Mouse (Mus musculus) kidney, embryonic 14.5 days (tissue): ENCODE measurements around the gene Pitpnc1. TPM values are rescaled to one million over a fixed set of nuclear protein-coding genes. Genes with fewer than 3 reads are reported as not detected.

Experiments used
- ATAC-seq: fragments of 200-750 bp; cut with Nextera tagmentation; 2 replicates; pipeline ENCODE4 v1.8.0; 2017; ENCODE audit warnings: moderate number of reproducible peaks, mild to moderate bottlenecking, moderate TSS enrichment, moderate library complexity; ENCODE audit not compliant: low FRiP score, low TSS enrichment
- H3K27ac ChIP-seq: fragments of 300-500 bp; sonication (generic); 2 replicates; pipeline ENCODE4 v1.5.1; 2014; ENCODE audit warnings: low read depth, mild to moderate bottlenecking, low read length, moderate library complexity, mixed read lengths
- H3K27me3 ChIP-seq: fragments of 300-500 bp; sonication (generic); 2 replicates; pipeline ENCODE4 v1.6.1; 2014; ENCODE audit warnings: mild to moderate bottlenecking, low read length; ENCODE audit not compliant: control insufficient read depth, insufficient read depth
- H3K36me3 ChIP-seq: fragments of 300-500 bp; sonication (generic); 2 replicates; pipeline ENCODE4 v1.6.1; 2014; ENCODE audit warnings: low read length, mixed read lengths; ENCODE audit not compliant: control insufficient read depth, insufficient read depth
- H3K4me1 ChIP-seq: fragments of 300-500 bp; sonication (generic); 2 replicates; pipeline ENCODE4 v1.6.1; 2014; ENCODE audit warnings: low read length, mixed read lengths; ENCODE audit not compliant: control insufficient read depth, insufficient read depth
- H3K4me2 ChIP-seq: fragments of 300-500 bp; sonication (generic); replicated peaks from 2 replicates; pipeline ENCODE4 v1.6.1; 2014; ENCODE audit warnings: low read depth, mild to moderate bottlenecking, low read length
- H3K4me3 ChIP-seq: fragments of 300-500 bp; sonication (generic); 2 replicates; pipeline ENCODE4 v1.5.1; 2014; ENCODE audit warnings: mild to moderate bottlenecking, low read length
- H3K9ac ChIP-seq: fragments of 300-500 bp; sonication (generic); 2 replicates; pipeline ENCODE4 v1.6.1; 2014; ENCODE audit warnings: low read depth, mild to moderate bottlenecking, low read length, moderate library complexity
- H3K9me3 ChIP-seq: fragments of 300-500 bp; sonication (generic); 2 replicates; pipeline ENCODE4 v1.6.1; 2016; ENCODE audit warnings: low read length; ENCODE audit not compliant: control insufficient read depth
- WGBS: fragments of 180-500 bp; shearing (Covaris S2); extraction: QIAGEN DNeasy Blood & Tissue Kit; methylation state at CpG from one replicate; pipeline ENCODE4 v1.1.7; 2014; 5-methylcytosine and 5-hydroxymethylcytosine counted together
- polyA plus RNA-seq: library from polyadenylated mRNA; unstranded; fragments of >200 nt; fragmentation: Nextera tagmentation; extraction: Ambion mirVana; gene quantifications from 2 replicates; pipeline ENCODE4 v1.2.1, GENCODE M21; 2014

Gene Pitpnc1
- polyA plus RNA-seq, 1 experiment from 2014 or later = 19.4 TPM

DNA sequence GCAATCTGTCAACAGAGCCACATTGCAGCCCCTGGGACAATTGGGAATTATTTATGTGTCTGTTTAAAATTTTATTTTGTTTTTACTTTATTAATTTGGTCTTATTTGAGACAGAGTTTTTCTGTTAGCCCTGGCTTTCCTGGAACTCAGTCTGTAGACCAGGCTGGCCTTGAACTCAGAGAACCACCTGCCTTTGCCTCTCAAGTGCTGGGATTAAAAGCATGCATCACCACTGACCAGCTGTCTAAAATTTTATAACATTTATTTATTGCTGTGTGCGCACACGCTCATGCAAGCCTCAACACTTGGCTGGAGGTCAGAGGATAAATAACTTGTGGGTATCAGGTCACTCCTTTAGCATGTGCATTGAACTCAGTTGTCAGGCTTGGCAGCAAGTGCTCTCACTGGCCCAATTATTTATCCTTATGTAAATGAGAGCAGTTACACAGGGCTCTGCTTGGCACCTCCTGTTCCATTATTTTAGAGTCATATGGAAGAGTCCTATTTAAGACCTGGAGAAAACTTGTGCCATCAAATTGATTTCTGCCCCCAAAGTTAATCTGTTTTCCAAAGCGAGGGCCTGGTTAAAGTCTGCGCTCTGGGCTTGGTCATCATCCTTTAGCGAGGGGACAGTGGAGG is 237.1 kb downstream of the Pitpnc1 start:
- Histone ChIP-seq H3K4me1 (no peaks in the 10 kb centered on the region), H3K4me2 (no peak overlapping the region), H3K9me3 (peaks cover 3% of the 10 kb centered on the region; the same call in 1 of the 2 replicates), H3K27me3 (no peaks in the 10 kb centered on the region), H3K36me3 (peaks cover 2% of the 10 kb centered on the region; the same call in 1 of the 2 replicates), H3K27ac (no peak overlapping the region), H3K9ac (no peak overlapping the region), H3K4me3 (no peak overlapping the region)
- no peak for ATAC-seq
- WGBS = 64% methylated on average over 5 of the region's 5 CpGs

DNA sequence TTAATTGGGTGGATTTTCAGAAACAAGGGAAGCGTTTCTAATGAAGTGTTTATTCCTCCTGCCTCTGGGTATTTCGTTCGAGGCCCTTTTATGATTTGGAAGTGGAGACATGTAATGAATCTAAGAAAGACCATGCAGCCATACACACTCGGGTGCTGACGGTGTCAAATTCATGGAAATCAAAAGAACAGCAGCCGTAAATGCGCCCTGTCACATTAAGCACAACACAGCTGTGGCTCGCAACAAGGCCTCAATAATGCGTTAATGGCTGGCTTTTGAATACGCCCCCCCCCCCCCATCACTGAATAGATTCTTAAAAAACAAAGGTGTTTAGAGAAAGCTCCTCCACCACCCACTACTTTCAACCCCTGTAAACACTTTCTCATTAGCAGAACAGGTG is 240.4 kb downstream of the Pitpnc1 start:
- no peak for ATAC-seq
- no peak overlapping the region for H3K4me2 ChIP-seq
- no peak overlapping the region for H3K4me3 ChIP-seq
- 32% methylated on average over 10 of the region's 10 CpGs for WGBS
- no peaks in the 10 kb centered on the region for H3K4me1 ChIP-seq
- no peaks in the 10 kb centered on the region for H3K27me3 ChIP-seq
- no peak overlapping the region for H3K9ac ChIP-seq
- H3K36me3 ChIP-seq = peaks cover 2% of the 10 kb centered on the region; the same call in 1 of the 2 replicates
- H3K27ac ChIP-seq = no peak overlapping the region
- peaks cover 3% of the 10 kb centered on the region; the same call in 1 of the 2 replicates for H3K9me3 ChIP-seq

DNA sequence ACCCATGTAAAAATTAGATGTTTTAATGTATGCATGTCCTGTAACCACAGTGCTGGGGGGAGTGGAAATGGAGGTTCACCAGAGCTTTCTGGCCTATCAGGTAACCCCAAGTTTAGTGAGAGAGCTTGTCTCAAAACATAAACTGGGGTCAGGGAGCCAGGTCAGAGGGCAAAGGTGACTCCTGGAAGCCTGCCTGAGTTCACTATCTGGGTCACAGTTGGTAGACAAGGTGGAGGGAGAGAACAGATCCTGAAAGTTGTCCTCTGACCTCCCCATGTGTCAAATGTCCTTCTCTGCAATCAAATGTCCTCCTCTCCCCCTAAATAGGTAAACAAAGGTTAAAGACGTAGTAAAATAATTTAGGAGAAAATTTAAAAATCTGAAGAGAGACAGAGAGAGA is 244.1 kb downstream of the Pitpnc1 start:
- Histone ChIP-seq H3K27ac (no peak overlapping the region), H3K4me1 (no peaks in the 10 kb centered on the region), H3K9me3 (no peaks in the 10 kb centered on the region), H3K4me2 (no peak overlapping the region), H3K9ac (no peak overlapping the region), H3K4me3 (no peak overlapping the region), H3K27me3 (no peaks in the 10 kb centered on the region), H3K36me3 (no peaks in the 10 kb centered on the region; the same call in 1 of the 2 replicates)
- ATAC-seq = no peak
- 90% methylated on average over 1 of the region's 1 CpGs for WGBS

- no peak overlapping the region for H3K4me2 ChIP-seq
- H3K27me3 ChIP-seq = no peaks in the 10 kb centered on the region
- H3K27ac ChIP-seq = no peak overlapping the region
- no peak for ATAC-seq
- no peak overlapping the region for H3K9ac ChIP-seq
- no peak overlapping the region for H3K4me3 ChIP-seq
- no peaks in the 10 kb centered on the region for H3K9me3 ChIP-seq
- H3K36me3 ChIP-seq = no peaks in the 10 kb centered on the region; the same call in 1 of the 2 replicates
- no peaks in the 10 kb centered on the region for H3K4me1 ChIP-seq
- WGBS = 93% methylated on average over 10 of the region's 10 CpGs
Observed at GRCm38 (mm10) chr11:107226013-107226412, 244.5 kb downstream of the Pitpnc1 start.

DNA sequence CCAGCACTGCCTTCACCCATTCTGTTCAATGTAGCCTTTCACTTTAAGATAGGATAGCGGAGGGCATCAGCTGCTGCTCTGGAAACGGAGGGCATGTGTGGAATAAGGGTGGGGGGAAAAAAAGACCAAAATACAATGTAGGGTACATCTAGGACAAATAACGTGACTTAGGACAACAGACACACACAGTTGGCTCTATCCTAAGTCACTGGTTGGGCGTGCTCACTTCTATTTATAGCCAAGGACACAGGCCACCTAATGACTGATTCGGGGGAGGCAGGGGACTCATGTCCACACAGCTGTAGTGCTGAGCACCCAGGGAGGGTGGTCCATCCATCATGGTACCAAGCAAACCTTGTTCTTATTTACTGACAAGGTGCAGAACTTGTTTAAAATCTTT is 245.2 kb downstream of the Pitpnc1 start:
- H3K9me3 ChIP-seq = no peaks in the 10 kb centered on the region
- 85% methylated on average over 5 of the region's 5 CpGs for WGBS
- H3K4me2 ChIP-seq = no peak overlapping the region
- H3K27me3 ChIP-seq = no peaks in the 10 kb centered on the region
- H3K27ac ChIP-seq = no peak overlapping the region
- H3K4me3 ChIP-seq = no peak overlapping the region
- H3K4me1 ChIP-seq = no peaks in the 10 kb centered on the region
- H3K9ac ChIP-seq = no peak overlapping the region
- no peak for ATAC-seq
- no peaks in the 10 kb centered on the region; the same call in 1 of the 2 replicates for H3K36me3 ChIP-seq

DNA sequence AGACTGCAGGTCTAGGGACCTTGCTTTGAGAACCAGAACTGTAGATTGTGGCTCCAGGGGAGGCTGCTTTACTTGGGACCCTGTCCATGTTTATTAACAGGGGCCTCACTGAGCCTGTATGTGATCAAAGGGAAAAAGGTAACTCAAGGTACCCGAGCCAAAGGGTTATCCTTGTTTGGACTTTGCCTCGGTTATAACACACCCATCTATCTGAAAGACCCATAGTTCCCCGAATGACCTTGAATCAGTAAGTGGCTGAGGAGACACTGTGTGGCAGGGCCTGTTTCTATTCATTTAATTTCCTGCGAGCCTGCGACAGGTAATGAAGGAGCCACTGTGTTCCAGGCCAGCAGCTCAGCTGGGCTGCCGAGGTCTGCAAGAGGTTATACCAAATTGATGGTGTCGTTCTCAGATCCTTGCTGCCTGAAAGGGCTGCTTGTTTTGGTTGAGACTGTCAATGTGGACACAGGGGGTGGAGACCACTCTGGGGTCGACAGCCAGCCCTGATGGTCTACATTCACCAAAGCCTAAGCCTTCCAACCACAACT is 246.8 kb downstream of the Pitpnc1 start:
- ATAC-seq = no peak
- no peaks in the 10 kb centered on the region; the same call in 1 of the 2 replicates for H3K36me3 ChIP-seq
- 57% methylated on average over 8 of the region's 8 CpGs for WGBS
- no peaks in the 10 kb centered on the region for H3K9me3 ChIP-seq
- no peak overlapping the region for H3K9ac ChIP-seq
- no peaks in the 10 kb centered on the region for H3K4me1 ChIP-seq
- no peak overlapping the region for H3K4me2 ChIP-seq
- no peaks in the 10 kb centered on the region for H3K27me3 ChIP-seq
- H3K27ac ChIP-seq = no peak overlapping the region
- no peak overlapping the region for H3K4me3 ChIP-seq

GRCm38 (mm10) chr11:107223169-107223561 is 247.3 kb downstream of the Pitpnc1 start:
- H3K27me3 ChIP-seq = no peaks in the 10 kb centered on the region
- ATAC-seq = no peak
- H3K4me3 ChIP-seq = no peak overlapping the region
- H3K36me3 ChIP-seq = no peaks in the 10 kb centered on the region; the same call in 1 of the 2 replicates
- no peaks in the 10 kb centered on the region for H3K9me3 ChIP-seq
- no peak overlapping the region for H3K9ac ChIP-seq
- no peak overlapping the region for H3K4me2 ChIP-seq
- 62% methylated on average over 1 of the region's 1 CpGs for WGBS
- H3K27ac ChIP-seq = no peak overlapping the region
- H3K4me1 ChIP-seq = no peaks in the 10 kb centered on the region

- Histone ChIP-seq H3K27ac (no peak overlapping the region), H3K4me2 (no peak overlapping the region), H3K4me1 (no peaks in the 10 kb centered on the region), H3K36me3 (no peaks in the 10 kb centered on the region), H3K9ac (no peak overlapping the region), H3K4me3 (no peak overlapping the region), H3K9me3 (no peaks in the 10 kb centered on the region), H3K27me3 (no peaks in the 10 kb centered on the region)
- WGBS = 52% methylated on average over 12 of the region's 12 CpGs
- ATAC-seq = no peak
Observed at GRCm38 (mm10) chr11:107222531-107223168, 247.8 kb downstream of the Pitpnc1 start.

- Histone ChIP-seq H3K9ac (no peak overlapping the region), H3K4me3 (no peak overlapping the region), H3K27ac (no peak overlapping the region), H3K4me2 (no peak overlapping the region), H3K9me3 (no peaks in the 10 kb centered on the region), H3K36me3 (0 out of 2 replicates have a peak, but pooled peaks cover 3% of the 10 kb centered on the region), H3K4me1 (no peaks in the 10 kb centered on the region), H3K27me3 (no peaks in the 10 kb centered on the region)
- WGBS = 93% methylated on average over 9 of the region's 9 CpGs
- no peak for ATAC-seq
Observed at GRCm38 (mm10) chr11:107215111-107215510, 255.4 kb downstream of the Pitpnc1 start.
